Mouse (Mus musculus) lung, postnatal 10 days (tissue): ENCODE results near the gene Rfc4.

Source experiments
- DNase-seq: peaks from one replicate; pipeline ENCODE4 v3.0.0; 2021

Gene Rfc4

GRCm38 (mm10) chr16:23127673-23128375 is at the start of gene Rfc4:
Gene Rfc4 (minus strand): TSS chr16:23127737.
- DNase-seq: peak; percentile 93

- DNase-seq: no peak
Observed at GRCm38 (mm10) chr16:23175956-23176355, 48.4 kb upstream of the Rfc4 start.

- no peak for DNase-seq
Observed at GRCm38 (mm10) chr16:23174855-23175254, 47.3 kb upstream of the Rfc4 start.

GRCm38 (mm10) chr16:23173904-23174303 is 46.4 kb upstream of the Rfc4 start:
- DNase-seq: no peak

GRCm38 (mm10) chr16:23170813-23171212 is 43.3 kb upstream of the Rfc4 start:
- DNase-seq: no peak

GRCm38 (mm10) chr16:23167079-23167478 is 39.5 kb upstream of the Rfc4 start:
- DNase-seq: no peak

GRCm38 (mm10) chr16:23166646-23167045 is 39.1 kb upstream of the Rfc4 start:
- DNase-seq: no peak

GRCm38 (mm10) chr16:23165441-23165840 is 37.9 kb upstream of the Rfc4 start:
- DNase-seq: no peak

- peak; percentile 38 for DNase-seq
Observed at GRCm38 (mm10) chr16:23164443-23164842, 36.9 kb upstream of the Rfc4 start.

GRCm38 (mm10) chr16:23162116-23162515 is 34.6 kb upstream of the Rfc4 start:
- DNase-seq: no peak

GRCm38 (mm10) chr16:23159749-23160148 is 32.2 kb upstream of the Rfc4 start:
- DNase-seq: no peak

GRCm38 (mm10) chr16:23158957-23159356 is 31.4 kb upstream of the Rfc4 start:
- DNase-seq: no peak

- no peak for DNase-seq
Observed at GRCm38 (mm10) chr16:23158292-23158691, 30.8 kb upstream of the Rfc4 start.

- no peak for DNase-seq
Observed at GRCm38 (mm10) chr16:23157013-23157412, 29.5 kb upstream of the Rfc4 start.

GRCm38 (mm10) chr16:23154261-23154660 is 26.7 kb upstream of the Rfc4 start:
- no peak for DNase-seq

GRCm38 (mm10) chr16:23151423-23151822 is 23.9 kb upstream of the Rfc4 start:
- DNase-seq: peak; percentile 65

- DNase-seq: no peak
Observed at GRCm38 (mm10) chr16:23149396-23149795, 21.9 kb upstream of the Rfc4 start.

- no peak for DNase-seq
Observed at GRCm38 (mm10) chr16:23148936-23149335, 21.4 kb upstream of the Rfc4 start.

GRCm38 (mm10) chr16:23146280-23146679 is 18.7 kb upstream of the Rfc4 start, which contains the start of gene Adipoq:
Gene Adipoq (plus strand): TSS chr16:23146536.
- DNase-seq: no peak

GRCm38 (mm10) chr16:23145211-23145610 is 17.7 kb upstream of the Rfc4 start:
- DNase-seq: no peak

GRCm38 (mm10) chr16:23144326-23144725 is 16.8 kb upstream of the Rfc4 start:
- DNase-seq: no peak

- DNase-seq: no peak
Observed at GRCm38 (mm10) chr16:23140911-23141310, 13.4 kb upstream of the Rfc4 start.

GRCm38 (mm10) chr16:23136406-23136970 is 9.0 kb upstream of the Rfc4 start:
- DNase-seq: no peak

- DNase-seq: peak; percentile 25
Observed at GRCm38 (mm10) chr16:23135421-23136149, 8.0 kb upstream of the Rfc4 start.
